Mouse (Mus musculus) limb, embryonic 15.5 days (tissue): ENCODE data around the gene Catsperz. TPM values are rescaled to one million over a fixed set of nuclear protein-coding genes. Genes with fewer than 3 reads are reported as not detected.
A peak's percentile ranks its signal among the peaks of the same experiment; 100 is the strongest.

Experiments used
- ATAC-seq: fragments of 200-750 bp; cut with Nextera tagmentation; 2 replicates; pipeline ENCODE4 v1.8.0; 2017; ENCODE audit warnings: low read depth, moderate TSS enrichment; ENCODE audit not compliant: insufficient number of reproducible peaks, low FRiP score, low TSS enrichment
- H3K27ac ChIP-seq: fragments of 300-500 bp; sonication (generic); 2 replicates; pipeline ENCODE4 v1.5.1; 2015; ENCODE audit warnings: moderate library complexity, mild to moderate bottlenecking, inconsistent platforms
- H3K27me3 ChIP-seq: fragments of 300-500 bp; sonication (generic); 2 replicates; pipeline ENCODE4 v1.6.1; 2015; ENCODE audit warnings: inconsistent platforms
- H3K36me3 ChIP-seq: fragments of 300-500 bp; sonication (generic); 2 replicates; pipeline ENCODE4 v1.6.1; 2015; ENCODE audit warnings: inconsistent platforms
- H3K4me1 ChIP-seq: fragments of 300-500 bp; sonication (generic); 2 replicates; pipeline ENCODE4 v1.6.1; 2015; ENCODE audit warnings: inconsistent platforms
- H3K4me2 ChIP-seq: fragments of 300-500 bp; sonication (generic); 2 replicates; pipeline ENCODE4 v1.6.1; 2015; ENCODE audit warnings: mild to moderate bottlenecking, inconsistent platforms
- H3K4me3 ChIP-seq: fragments of 300-500 bp; sonication (generic); 2 replicates; pipeline ENCODE4 v1.5.1; 2015; ENCODE audit warnings: mild to moderate bottlenecking, inconsistent platforms
- H3K9ac ChIP-seq: fragments of 300-500 bp; sonication (generic); 2 replicates; pipeline ENCODE4 v1.6.1; 2015; ENCODE audit warnings: inconsistent platforms
- H3K9me3 ChIP-seq: fragments of 300-500 bp; sonication (generic); 2 replicates; pipeline ENCODE4 v1.6.1; 2016; ENCODE audit warnings: inconsistent platforms
- WGBS: fragments of 180-500 bp; shearing (Covaris S2); methylation state at CpG from one replicate; pipeline ENCODE4 v1.1.7; 2015; 5-methylcytosine and 5-hydroxymethylcytosine counted together
- polyA plus RNA-seq: library from polyadenylated mRNA; unstranded; fragments of >200 nt; fragmentation: Nextera tagmentation; extraction: Ambion mirVana; gene quantifications from 2 replicates; pipeline ENCODE4 v1.2.1, GENCODE M21; 2015

The Catsperz gene
- polyA plus RNA-seq, 1 experiment from 2014 or later = 6.7 TPM

GRCm38 (mm10) chr19:6932018-6932417 lies 6.8 kb upstream of the Catsperz start:
- H3K4me1 ChIP-seq = peaks cover 20% of the 10 kb centered on the region
- peaks cover 90% of the 10 kb centered on the region for H3K27me3 ChIP-seq
- H3K9ac ChIP-seq = no peak overlapping the region
- H3K9me3 ChIP-seq = no peaks in the 10 kb centered on the region
- no peaks in the 10 kb centered on the region for H3K36me3 ChIP-seq
- no peak overlapping the region for H3K27ac ChIP-seq
- H3K4me2 ChIP-seq = no peak overlapping the region
- H3K4me3 ChIP-seq = no peak overlapping the region
- WGBS = 52% methylated on average over 1 of the region's 1 CpGs
- no peak for ATAC-seq

GRCm38 (mm10) chr19:6931002-6931401 lies 5.8 kb upstream of the Catsperz start:
- no peaks in the 10 kb centered on the region for H3K9me3 ChIP-seq
- no peaks in the 10 kb centered on the region for H3K36me3 ChIP-seq
- WGBS = 17% methylated on average over 2 of the region's 2 CpGs
- no peak for ATAC-seq
- H3K4me2 ChIP-seq = no peak overlapping the region
- H3K27ac ChIP-seq = no peak overlapping the region
- H3K4me3 ChIP-seq = no peak overlapping the region
- peaks cover 24% of the 10 kb centered on the region for H3K4me1 ChIP-seq
- peaks cover 95% of the 10 kb centered on the region for H3K27me3 ChIP-seq
- no peak overlapping the region for H3K9ac ChIP-seq

- no peak for ATAC-seq
- Histone ChIP-seq H3K36me3 (no peaks in the 10 kb centered on the region), H3K4me1 (peaks cover 25% of the 10 kb centered on the region), H3K27ac (no peak overlapping the region), H3K4me3 (peak overlapping the region; percentile 19), H3K27me3 (peaks cover 94% of the 10 kb centered on the region), H3K9ac (no peak overlapping the region), H3K4me2 (0 out of 2 replicates have a peak overlapping the region, but pooled peaks have one; percentile 32), H3K9me3 (no peaks in the 10 kb centered on the region)
- WGBS = 13% methylated on average over 9 of the region's 9 CpGs
Measured at GRCm38 (mm10) chr19:6928080-6928479, 2.9 kb upstream of the Catsperz start.

- no peak overlapping the region for H3K9ac ChIP-seq
- WGBS = 13% methylated on average over 26 of the region's 26 CpGs
- no peaks in the 10 kb centered on the region for H3K9me3 ChIP-seq
- H3K4me2 ChIP-seq = peak overlapping the region; percentile 32
- peaks cover 87% of the 10 kb centered on the region for H3K27me3 ChIP-seq
- peaks cover 32% of the 10 kb centered on the region for H3K4me1 ChIP-seq
- no peak for ATAC-seq
- H3K27ac ChIP-seq = peak overlapping the region; percentile 65
- H3K4me3 ChIP-seq = peak overlapping the region; percentile 19
- H3K36me3 ChIP-seq = no peaks in the 10 kb centered on the region
Measured at GRCm38 (mm10) chr19:6926559-6927255, 1.5 kb upstream of the Catsperz start.

- H3K27me3 ChIP-seq = peaks cover 78% of the 10 kb centered on the region
- no peaks in the 10 kb centered on the region for H3K9me3 ChIP-seq
- peak overlapping the region; percentile 28 for H3K4me3 ChIP-seq
- ATAC-seq = no peak
- peak overlapping the region; percentile 43 for H3K4me2 ChIP-seq
- H3K27ac ChIP-seq = peak overlapping the region; percentile 65
- H3K36me3 ChIP-seq = no peaks in the 10 kb centered on the region
- H3K9ac ChIP-seq = no peak overlapping the region
- H3K4me1 ChIP-seq = peaks cover 35% of the 10 kb centered on the region
- 13% methylated on average over 39 of the region's 40 CpGs for WGBS
Measured at GRCm38 (mm10) chr19:6925611-6926329, 590 bp upstream of the Catsperz start.

GRCm38 (mm10) chr19:6924461-6925306 lies 496 bp downstream of the Catsperz start:
- no peak overlapping the region for H3K27ac ChIP-seq
- peak overlapping the region; percentile 28 for H3K4me3 ChIP-seq
- H3K27me3 ChIP-seq = peaks cover 69% of the 10 kb centered on the region
- WGBS = 4% methylated on average over 39 of the region's 39 CpGs
- no peak for ATAC-seq
- H3K9ac ChIP-seq = no peak overlapping the region
- peak overlapping the region; percentile 43 for H3K4me2 ChIP-seq
- no peaks in the 10 kb centered on the region for H3K36me3 ChIP-seq
- H3K4me1 ChIP-seq = peaks cover 44% of the 10 kb centered on the region
- no peaks in the 10 kb centered on the region for H3K9me3 ChIP-seq

GRCm38 (mm10) chr19:6922901-6923735 lies 2.1 kb downstream of the Catsperz start:
- H3K4me2 ChIP-seq = peak overlapping the region; percentile 89; the same call in 1 of the 2 replicates
- 67% methylated on average over 6 of the region's 6 CpGs for WGBS
- H3K27ac ChIP-seq = no peak overlapping the region
- H3K4me3 ChIP-seq = peak overlapping the region; percentile 86; the same call in 1 of the 2 replicates
- peaks cover 8% of the 10 kb centered on the region; the same call in 1 of the 2 replicates for H3K36me3 ChIP-seq
- H3K4me1 ChIP-seq = peaks cover 43% of the 10 kb centered on the region
- peaks cover 56% of the 10 kb centered on the region for H3K27me3 ChIP-seq
- no peak overlapping the region for H3K9ac ChIP-seq
- H3K9me3 ChIP-seq = no peaks in the 10 kb centered on the region
- ATAC-seq = no peak

GRCm38 (mm10) chr19:6921647-6922567 lies 3.3 kb downstream of the Catsperz start, which contains the start of gene Esrra:
TSS of gene Esrra (minus strand) at chr19:6921813.
- Histone ChIP-seq H3K27me3 (peaks cover 44% of the 10 kb centered on the region), H3K4me2 (peak within 1 kb of the TSS; percentile 89), H3K4me3 (peak within 1 kb of the TSS; percentile 86), H3K9me3 (no peaks in the 10 kb centered on the region), H3K36me3 (peaks cover 8% of the 10 kb centered on the region; the same call in 1 of the 2 replicates), H3K27ac (peak within 1 kb of the TSS; percentile 78), H3K9ac (peak within 1 kb of the TSS; percentile 69), H3K4me1 (peaks cover 39% of the 10 kb centered on the region)
- under 1% methylated on average over 58 of the region's 66 CpGs for WGBS
- peak; percentile 96 for ATAC-seq

GRCm38 (mm10) chr19:6920741-6921636 lies 4.2 kb downstream of the Catsperz start:
- ATAC-seq = peak; percentile 26
- Histone ChIP-seq H3K9ac (peak overlapping the region; percentile 69), H3K36me3 (peaks cover 10% of the 10 kb centered on the region; the same call in 1 of the 2 replicates), H3K27me3 (peaks cover 35% of the 10 kb centered on the region), H3K4me2 (peak overlapping the region; percentile 89), H3K4me1 (peaks cover 35% of the 10 kb centered on the region), H3K9me3 (no peaks in the 10 kb centered on the region), H3K27ac (peak overlapping the region; percentile 78), H3K4me3 (peak overlapping the region; percentile 86)
- WGBS = 1% methylated on average over 39 of the region's 48 CpGs
